Mouse (Mus musculus) right cerebral cortex, postnatal 36 days (tissue): ENCODE data around the gene Ms4a4a.

ENCODE experiments used
- DNase-seq, 2 experiments: peaks; one replicate each; pipeline ENCODE4 v3.0.0; 2022; ENCODE audit warnings: low spot score in 2 of 2, mixed read lengths in 1 of 2

Gene Ms4a4a

DNA sequence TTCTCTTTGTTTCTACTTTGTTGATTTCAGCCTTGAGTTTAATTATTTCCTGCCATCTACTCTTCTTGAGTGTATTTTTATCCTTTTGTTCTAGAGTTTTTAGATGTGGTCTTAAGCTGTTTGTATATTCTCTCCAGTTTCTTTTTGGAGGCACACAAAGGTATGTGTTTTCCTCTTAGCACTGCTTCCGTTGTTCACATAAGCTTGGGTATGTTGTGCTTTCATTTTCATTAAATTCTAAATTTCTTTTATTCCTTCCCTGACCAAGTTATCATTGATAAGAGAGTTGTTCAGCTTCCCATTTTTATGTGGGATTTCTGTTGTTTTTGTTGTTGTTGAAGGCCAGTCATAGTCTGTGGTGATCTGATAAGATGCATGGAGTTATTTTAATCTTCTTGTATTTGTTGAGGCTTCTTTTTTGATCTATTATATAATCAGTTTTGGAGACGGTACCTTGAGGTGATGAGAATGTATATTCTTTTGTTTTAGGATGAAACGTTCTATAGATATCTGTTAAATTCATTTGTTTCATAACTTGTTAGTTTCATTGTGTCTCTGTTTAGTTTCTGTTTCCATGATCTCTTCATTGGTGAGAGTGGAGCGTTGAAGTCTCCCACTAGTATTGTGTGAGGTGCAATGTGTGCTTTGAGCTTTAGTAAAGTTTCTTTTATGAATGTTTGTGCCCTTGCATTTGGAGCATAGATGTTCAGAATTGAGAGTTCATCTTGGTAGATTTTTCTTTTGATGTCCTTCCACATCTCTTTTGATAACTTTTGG is 59.9 kb downstream of the Ms4a4a start:
- DNase-seq = no peak
